8 mouse cellular contexts compared by ENCODE assay signal in genomic region chr3:149326664-149327063, GRCm38 (mm10).
DNase-seq lines count a peak whose midpoint lies in the region; ATAC-seq lines count a peak whose summit lies in the region.
"Had no signal": no experiment of that assay in that cellular context is flagged by ENCODE, and none has a peak within 500 bp of the region (broad histone marks: within the 10 kb centered on the region; RNA-seq: fewer than 3 reads in every experiment).

No protein-coding gene starts in this region.

- H3K27ac ChIP-seq in neural tube, embryonic 15.5 days (replicated peaks): no peak overlapping the region

- WGBS in neural tube, embryonic 15.5 days: 60% methylated on average over 5 of the region's 5 CpGs

- H3K4me3 ChIP-seq in neural tube, embryonic 15.5 days (replicated peaks): no peak overlapping the region

- H3K9ac ChIP-seq in neural tube, embryonic 15.5 days (replicated peaks): no peak overlapping the region

- no peaks in the 10 kb centered on the region for H3K27me3 ChIP-seq in neural tube, embryonic 15.5 days (replicated peaks)

- no peaks in the 10 kb centered on the region for H3K4me1 ChIP-seq in neural tube, embryonic 15.5 days

- peak; percentile 39 for DNase-seq in 416B (ENCODE audit: low read depth)
- DNase-seq in CD4-positive helper T cell, adult 2 months (ENCODE audit: low read depth, low spot score): peak; percentile 84
- DNase-seq in lung, postnatal 25 days (ENCODE audit: low spot score): peak; percentile 69
- DNase-seq in layer of hippocampus, postnatal 10 days (ENCODE audit: low spot score in 2 of 2): no peak
- no peak for DNase-seq in right cerebral cortex, adult 2 months (ENCODE audit: low spot score in 2 of 2)
- DNase-seq: midbrain, embryonic 14.5 days had no signal

- no peak overlapping the region for H3K4me2 ChIP-seq in neural tube, embryonic 15.5 days

- H3K36me3 ChIP-seq in neural tube, embryonic 15.5 days: no peaks in the 10 kb centered on the region

- H3K9me3 ChIP-seq in neural tube, embryonic 15.5 days (replicated peaks): no peaks in the 10 kb centered on the region

- peak; percentile 96 for ATAC-seq in hematopoietic stem cell, adult 5-6 weeks (replicated peaks in 1 of 2; ENCODE audit: insufficient read depth in 1 of 2, low FRiP score in 2 of 2, low TSS enrichment in 1 of 2, low read depth in 1 of 2, poor library complexity in 2 of 2, severe bottlenecking in 2 of 2)
- ATAC-seq in neural tube, embryonic 15.5 days (ENCODE audit: low FRiP score): no peak

Comparison
In these comparisons a context has a peak if more than half of its experiments do, and no peak if none do; other contexts are left out.
1. DNase-seq: peak in 416B (single experiment), CD4-positive helper T cell, adult 2 months (single experiment) and lung, postnatal 25 days (single experiment); none in layer of hippocampus, postnatal 10 days (0 of 2) and right cerebral cortex, adult 2 months (0 of 2).